Mouse (Mus musculus) hindbrain, postnatal 0 days (tissue): ENCODE measurements around the gene Kif24. TPM values are rescaled to one million over a fixed set of nuclear protein-coding genes. Genes with fewer than 3 reads are reported as not detected.

Experiments
- ATAC-seq: fragments of 200-750 bp; cut with Nextera tagmentation; 2 replicates; pipeline ENCODE4 v1.8.0; 2017; ENCODE audit warnings: mild to moderate bottlenecking, moderate TSS enrichment, moderate library complexity
- DNase-seq: peaks from one replicate; pipeline ENCODE4 v3.0.0-alpha.2; 2015; ENCODE audit warnings: low spot score
- H3K27ac ChIP-seq: fragments of 300-500 bp; sonication (generic); 2 replicates; pipeline ENCODE4 v1.5.1; 2014; ENCODE audit warnings: mild to moderate bottlenecking
- H3K27me3 ChIP-seq: fragments of 300-500 bp; sonication (generic); 2 replicates; pipeline ENCODE4 v1.6.1; 2014; ENCODE audit warnings: low read length, mixed read lengths; ENCODE audit not compliant: insufficient read depth
- H3K36me3 ChIP-seq: fragments of 300-500 bp; sonication (generic); 2 replicates; pipeline ENCODE4 v1.6.1; 2014; ENCODE audit warnings: low read length, mixed read lengths; ENCODE audit not compliant: insufficient read depth
- H3K4me1 ChIP-seq: fragments of 300-500 bp; sonication (generic); 2 replicates; pipeline ENCODE4 v1.6.1; 2014; ENCODE audit warnings: antibody characterized with exemption, low read length, mixed read lengths; ENCODE audit not compliant: insufficient read depth
- H3K4me2 ChIP-seq: fragments of 300-500 bp; sonication (generic); 2 replicates; pipeline ENCODE4 v1.6.1; 2014; ENCODE audit warnings: low read depth, mild to moderate bottlenecking, low read length, moderate library complexity, mixed read lengths
- H3K4me3 ChIP-seq: fragments of 300-500 bp; sonication (generic); 2 replicates; pipeline ENCODE4 v1.5.1; 2014; ENCODE audit warnings: low read length
- H3K9ac ChIP-seq: fragments of 300-500 bp; sonication (generic); replicated peaks from 2 replicates; pipeline ENCODE4 v1.6.1; 2014; ENCODE audit warnings: mild to moderate bottlenecking, low read length, moderate library complexity, mixed read lengths
- H3K9me3 ChIP-seq: fragments of 300-500 bp; sonication (generic); 2 replicates; pipeline ENCODE4 v1.6.1; 2016; ENCODE audit warnings: low read length, mixed read lengths
- CTCF ChIP-seq: IDR thresholded peaks from 2 replicates; pipeline ENCODE4 v1.5.1; 2016; ENCODE audit warnings: antibody characterized with exemption, control low read depth, low read depth
- WGBS: fragments of 180-500 bp; shearing (Covaris S2); extraction: QIAGEN DNeasy Blood & Tissue Kit; methylation state at CpG from one replicate; pipeline ENCODE4 v1.1.7; 2014; 5-methylcytosine and 5-hydroxymethylcytosine counted together
- polyA plus RNA-seq: library from polyadenylated mRNA; unstranded; fragments of >200 nt; fragmentation: Nextera tagmentation; extraction: Ambion mirVana; gene quantifications from 2 replicates; pipeline ENCODE4 v1.2.1, GENCODE M21; 2015
- total RNA-seq: library from RNA; depleted of rRNA; stranded (reverse); fragments of >200 nt; gene quantifications from 2 replicates; pipeline ENCODE4 v1.2.3, GENCODE M21; 2014

The Kif24 gene
- total and polyA plus RNA-seq, 2 experiments from 2014 or later: 2.3 to 4.2 TPM

DNA sequence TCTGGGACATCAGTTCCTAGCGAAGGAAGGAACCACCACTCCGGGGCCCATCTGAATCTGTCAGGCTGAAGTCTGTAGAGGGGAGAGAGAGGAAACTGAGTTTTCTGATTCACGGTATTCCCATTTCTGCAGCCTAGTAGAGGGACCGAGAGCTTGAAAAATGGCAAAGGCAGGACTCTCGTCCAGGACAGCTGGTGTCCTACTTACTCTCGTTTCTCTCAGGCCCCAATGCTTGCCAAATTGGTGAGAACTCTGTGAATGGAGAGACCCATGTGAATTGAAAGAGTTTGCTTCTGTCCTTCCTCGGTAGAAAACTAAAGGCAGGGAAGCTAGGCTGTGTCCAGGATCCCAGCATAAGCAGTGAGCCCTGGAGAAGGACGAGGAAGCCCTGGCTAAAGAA lies 34.9 kb upstream of the Kif24 start:
- no peak overlapping the region for H3K9ac ChIP-seq
- H3K4me2 ChIP-seq: peak overlapping the region; percentile 41; the same call in 1 of the 2 replicates
- peak overlapping the region; percentile 60; the same call in 1 of the 2 replicates for H3K27ac ChIP-seq
- WGBS: 56% methylated on average over 8 of the region's 8 CpGs
- no peak for TF ChIP-seq CTCF
- H3K4me1 ChIP-seq: peaks cover 14% of the 10 kb centered on the region
- no peaks in the 10 kb centered on the region for H3K36me3 ChIP-seq
- peaks cover 8% of the 10 kb centered on the region; the same call in 1 of the 2 replicates for H3K27me3 ChIP-seq
- no peak overlapping the region for H3K4me3 ChIP-seq
- peak; percentile 30 for DNase-seq
- ATAC-seq: no peak
- H3K9me3 ChIP-seq: no peaks in the 10 kb centered on the region

- WGBS: 16% methylated on average over 43 of the region's 43 CpGs
- peak; percentile 58 for DNase-seq
- Histone ChIP-seq H3K4me1 (peaks cover 14% of the 10 kb centered on the region), H3K27ac (peak overlapping the region; percentile 60; the same call in 1 of the 2 replicates), H3K9ac (peak overlapping the region; percentile 10; the same call in 1 of the 2 replicates), H3K9me3 (no peaks in the 10 kb centered on the region), H3K4me2 (peak overlapping the region; percentile 41), H3K4me3 (peak overlapping the region; percentile 18), H3K36me3 (no peaks in the 10 kb centered on the region), H3K27me3 (peaks cover 8% of the 10 kb centered on the region; the same call in 1 of the 2 replicates)
- ATAC-seq: no peak; the same call in 1 of the 2 replicates
- TF ChIP-seq CTCF: no peak
These were observed 34.3 kb upstream of the Kif24 start for GRCm38 (mm10) chr4:41498921-41499391.

- Histone ChIP-seq H3K4me1 (peaks cover 14% of the 10 kb centered on the region), H3K27ac (no peak overlapping the region; the same call in 1 of the 2 replicates), H3K9me3 (no peaks in the 10 kb centered on the region), H3K4me3 (peak overlapping the region; percentile 18), H3K4me2 (peak overlapping the region; percentile 41), H3K9ac (peak overlapping the region; percentile 35; the same call in 1 of the 2 replicates), H3K36me3 (no peaks in the 10 kb centered on the region), H3K27me3 (peaks cover 8% of the 10 kb centered on the region; the same call in 1 of the 2 replicates)
- DNase-seq: peak; percentile 23
- ATAC-seq: peak; percentile 6; the same call in 1 of the 2 replicates
- TF ChIP-seq CTCF: no peak
- 24% methylated on average over 72 of the region's 72 CpGs for WGBS
These were observed 33.5 kb upstream of the Kif24 start for GRCm38 (mm10) chr4:41497995-41498845.

DNA sequence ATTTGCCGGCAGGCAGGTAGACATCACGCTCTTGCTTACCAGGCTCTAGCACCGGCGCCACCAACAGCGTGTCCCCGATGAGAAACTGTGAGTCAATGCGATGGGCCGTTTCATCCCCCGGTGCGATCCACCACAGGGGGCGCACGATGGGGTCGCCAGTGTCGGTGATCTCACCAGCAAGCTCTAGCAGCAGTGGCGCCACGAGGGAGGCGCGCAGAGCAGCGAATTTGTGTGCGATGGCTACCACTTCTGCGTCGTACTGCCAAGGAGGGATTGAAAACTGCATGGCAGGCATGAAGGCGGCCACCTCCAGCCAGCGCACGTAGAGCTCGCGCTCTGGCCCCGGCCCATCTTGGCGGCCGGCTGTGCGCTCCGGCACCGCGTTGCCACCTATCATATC lies 32.9 kb upstream of the Kif24 start:
- H3K9me3 ChIP-seq: no peaks in the 10 kb centered on the region
- H3K27me3 ChIP-seq: peaks cover 8% of the 10 kb centered on the region; the same call in 1 of the 2 replicates
- ATAC-seq (peak; percentile 25; the same call in 1 of the 2 replicates), DNase-seq (peak; percentile 65)
- no peaks in the 10 kb centered on the region for H3K36me3 ChIP-seq
- H3K4me2 ChIP-seq: peak overlapping the region; percentile 41
- peak overlapping the region; percentile 35 for H3K9ac ChIP-seq
- H3K4me1 ChIP-seq: peaks cover 14% of the 10 kb centered on the region
- 9% methylated on average over 34 of the region's 34 CpGs for WGBS
- TF ChIP-seq CTCF: peak; percentile 60
- H3K4me3 ChIP-seq: peak overlapping the region; percentile 18
- no peak overlapping the region; the same call in 1 of the 2 replicates for H3K27ac ChIP-seq

DNA sequence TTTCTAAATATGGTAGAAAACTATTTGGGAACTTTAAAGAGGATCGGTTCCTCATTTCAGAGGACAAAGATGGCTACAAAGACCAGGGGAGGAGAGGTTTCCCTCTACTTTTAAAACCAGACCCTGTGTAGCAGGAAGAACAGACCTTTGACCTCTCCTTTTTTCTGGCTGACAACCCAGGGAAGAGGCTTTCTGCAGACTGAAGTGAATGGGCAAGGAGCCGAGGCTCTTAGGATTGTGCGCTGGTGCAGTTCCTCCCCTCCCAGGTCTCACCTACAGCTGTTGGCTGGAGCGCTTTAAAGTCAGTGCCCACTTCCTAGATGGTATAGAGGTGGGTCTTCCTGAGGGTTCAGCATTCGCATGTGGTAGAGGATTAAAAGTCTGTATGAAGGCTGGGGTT lies 32.4 kb upstream of the Kif24 start:
- H3K9ac ChIP-seq: 0 out of 2 replicates have a peak overlapping the region, but pooled peaks have one; percentile 35
- ATAC-seq (no peak), DNase-seq (no peak)
- H3K27me3 ChIP-seq: peaks cover 8% of the 10 kb centered on the region; the same call in 1 of the 2 replicates
- H3K9me3 ChIP-seq: no peaks in the 10 kb centered on the region
- peaks cover 11% of the 10 kb centered on the region; the same call in 1 of the 2 replicates for H3K4me1 ChIP-seq
- H3K4me3 ChIP-seq: no peak overlapping the region
- no peak for TF ChIP-seq CTCF
- WGBS: 49% methylated on average over 5 of the region's 5 CpGs
- no peaks in the 10 kb centered on the region for H3K36me3 ChIP-seq
- peak overlapping the region; percentile 41 for H3K4me2 ChIP-seq
- no peak overlapping the region for H3K27ac ChIP-seq

GRCm38 (mm10) chr4:41495850-41496249 lies 31.2 kb upstream of the Kif24 start:
- WGBS: 38% methylated on average over 11 of the region's 11 CpGs
- DNase-seq: peak; percentile 85
- Histone ChIP-seq H3K4me3 (no peak overlapping the region), H3K9me3 (no peaks in the 10 kb centered on the region), H3K27me3 (peaks cover 8% of the 10 kb centered on the region; the same call in 1 of the 2 replicates), H3K27ac (no peak overlapping the region), H3K4me1 (peaks cover 11% of the 10 kb centered on the region; the same call in 1 of the 2 replicates), H3K9ac (no peak overlapping the region), H3K36me3 (no peaks in the 10 kb centered on the region), H3K4me2 (no peak overlapping the region)
- ATAC-seq: peak; percentile 75
- TF ChIP-seq CTCF: no peak
